Mouse (Mus musculus) heart, adult 2 months (tissue): ENCODE data around the gene Mybphl.

Source experiments
- CTCF ChIP-seq: fragments of 200-600 bp; IDR thresholded peaks from 2 replicates; pipeline ENCODE4 v1.8.1; 2022; ENCODE audit warnings: antibody characterized with exemption, mild to moderate bottlenecking, moderate library complexity
- POLR2A ChIP-seq: fragments of 200-500 bp; IDR thresholded peaks from 2 replicates; pipeline ENCODE4 v1.6.1; 2011; ENCODE audit warnings: mild to moderate bottlenecking, low read depth, low read length, control low read depth; ENCODE audit not compliant: insufficient read depth

- TF ChIP-seq POLR2A (no peak), CTCF (no peak)
Measured at GRCm38 (mm10) chr3:108327916-108328315, 36.8 kb upstream of the Mybphl start.
